Mouse (Mus musculus) CH12.LX (cell line): ENCODE measurements at regions not wholly inside any gene's neighbourhood (a gene's known extent, or its start where the extent isn't known, plus 50 kb on each side); places are given as distances from the start of the nearest gene placed in this dataset.
A peak's percentile ranks its signal among the peaks of the same experiment; 100 is the strongest.

Source experiments
- DNase-seq: peaks from one replicate; pipeline ENCODE4 v3.0.0-alpha.2; 2013; ENCODE audit errors: extremely low read depth
- H3K27ac ChIP-seq: 2 replicates; pipeline ENCODE4 v1.5.1; 2012; ENCODE audit warnings: low read depth, mild to moderate bottlenecking, control low read depth, moderate library complexity; ENCODE audit not compliant: insufficient read depth
- H3K27me3 ChIP-seq: replicated peaks from 2 replicates; pipeline ENCODE3; 2012; ENCODE audit warnings: inconsistent platforms
- H3K36me3 ChIP-seq, 2 experiments: replicated peaks in 1 of 2; 2 replicates each; pipeline versions ENCODE3 to v1.6.1; 2012; ENCODE audit warnings: inconsistent platforms in 1 of 2, low read length in 1 of 2, mild to moderate bottlenecking in 1 of 2, mixed read lengths in 1 of 2, moderate library complexity in 1 of 2; ENCODE audit not compliant: control insufficient read depth in 1 of 2, insufficient read depth in 1 of 2
- H3K4me1 ChIP-seq, 2 experiments: 2 replicates each; pipeline ENCODE4 v1.6.1; 2012; ENCODE audit warnings: inconsistent platforms in 1 of 2, moderate library complexity in 1 of 2; ENCODE audit not compliant: insufficient read depth in 2 of 2, control insufficient read depth in 1 of 2
- H3K4me2 ChIP-seq: 2 replicates; pipeline ENCODE4 v1.6.1; 2012; ENCODE audit warnings: low read depth, mild to moderate bottlenecking, control low read depth; ENCODE audit not compliant: poor library complexity, insufficient read depth, severe bottlenecking
- H3K4me3 ChIP-seq, 3 experiments: fragments of 150-350 bp in 1 of 3; sonication (generic) in 1 of 3; replicated peaks in 1 of 3; 2 replicates each; pipeline versions ENCODE3 to v1.5.1; 2011 to 2012; ENCODE audit warnings: low read depth in 2 of 3, low read length in 2 of 3, mild to moderate bottlenecking in 2 of 3, moderate library complexity in 2 of 3, control low read depth in 1 of 3, improper control_type of control experiment in 1 of 3, inconsistent platforms in 1 of 3, mixed read lengths in 1 of 3; ENCODE audit not compliant: poor library complexity in 1 of 3
- H3K79me2 ChIP-seq: replicated peaks from 2 replicates; pipeline ENCODE4 v1.6.1; 2012; ENCODE audit warnings: mild to moderate bottlenecking, moderate library complexity; ENCODE audit not compliant: control insufficient read depth, poor library complexity, insufficient read depth, severe bottlenecking; ENCODE audit errors: extremely low read depth
- H3K9ac ChIP-seq: 2 replicates; pipeline ENCODE4 v1.6.1; 2012; ENCODE audit warnings: low read depth, mild to moderate bottlenecking, control low read depth, moderate library complexity; ENCODE audit not compliant: insufficient read depth
- H3K9me3 ChIP-seq: replicated peaks from 2 replicates; pipeline ENCODE3; 2012; ENCODE audit warnings: low read length, inconsistent platforms, mixed read lengths
- BHLHE40 ChIP-seq: IDR thresholded peaks from 2 replicates; pipeline ENCODE4 v1.6.1; 2011; ENCODE audit warnings: mild to moderate bottlenecking, low read depth, low read length, improper control_type of control experiment
- CHD2 ChIP-seq: IDR thresholded peaks from 2 replicates; pipeline ENCODE4 v1.6.1; 2011; ENCODE audit warnings: low read length, improper control_type of control experiment
- CTCF ChIP-seq, 2 experiments: IDR thresholded peaks in 1 of 2; conservative IDR thresholded peaks in 1 of 2; 2 replicates each; pipeline ENCODE4 v1.5.1; 2011 to 2012; ENCODE audit warnings: low read depth in 2 of 2, low read length in 2 of 2, improper control_type of control experiment in 1 of 2, inconsistent platforms in 1 of 2, mild to moderate bottlenecking in 1 of 2, moderate library complexity in 1 of 2
- E2F4 ChIP-seq: IDR thresholded peaks from 2 replicates; pipeline ENCODE4 v1.6.1; 2011; ENCODE audit warnings: low read depth, low read length, improper control_type of control experiment; ENCODE audit not compliant: insufficient replicate concordance
- ELF1 ChIP-seq: IDR thresholded peaks from 2 replicates; pipeline ENCODE4 v1.6.1; 2014; ENCODE audit warnings: low read depth, mild to moderate bottlenecking, inconsistent platforms, low read length, improper control_type of control experiment
- EP300 ChIP-seq: IDR thresholded peaks from 2 replicates; pipeline ENCODE4 v1.6.1; 2011; ENCODE audit warnings: low read length, improper control_type of control experiment
- ETS1 ChIP-seq: conservative IDR thresholded peaks from 2 replicates; pipeline ENCODE4 v1.6.1; 2012; ENCODE audit warnings: low read depth, mild to moderate bottlenecking, inconsistent platforms, low read length, improper control_type of control experiment, moderate library complexity
- GABPA ChIP-seq: IDR thresholded peaks from 2 replicates; pipeline ENCODE4 v1.6.1; 2012; ENCODE audit warnings: low read depth, low read length, improper control_type of control experiment, inconsistent platforms; ENCODE audit not compliant: insufficient replicate concordance
- HCFC1 ChIP-seq: IDR thresholded peaks from 2 replicates; pipeline ENCODE4 v1.6.1; 2012; ENCODE audit warnings: low read depth, mild to moderate bottlenecking, inconsistent platforms, low read length, improper control_type of control experiment
- JUND ChIP-seq: conservative IDR thresholded peaks from 2 replicates; pipeline ENCODE4 v1.6.1; 2011; ENCODE audit warnings: low read depth, low read length, improper control_type of control experiment
- KAT2A ChIP-seq: IDR thresholded peaks from 2 replicates; pipeline ENCODE4 v1.6.1; 2012; ENCODE audit warnings: low read length, improper control_type of control experiment, inconsistent platforms; ENCODE audit not compliant: insufficient replicate concordance
- MAX ChIP-seq: IDR thresholded peaks from 2 replicates; pipeline ENCODE4 v1.6.1; 2011; ENCODE audit warnings: low read length, improper control_type of control experiment
- MAZ ChIP-seq: IDR thresholded peaks from 2 replicates; pipeline ENCODE4 v1.6.1; 2012; ENCODE audit warnings: low read depth, mild to moderate bottlenecking, inconsistent platforms, low read length, improper control_type of control experiment, moderate library complexity
- MEF2A ChIP-seq: IDR thresholded peaks from 2 replicates; pipeline ENCODE4 v1.6.1; 2014; ENCODE audit warnings: low read depth, mild to moderate bottlenecking, inconsistent platforms, low read length, improper control_type of control experiment, borderline replicate concordance
- MXI1 ChIP-seq: IDR thresholded peaks from 2 replicates; pipeline ENCODE4 v1.6.1; 2011; ENCODE audit warnings: mild to moderate bottlenecking, low read depth, low read length, improper control_type of control experiment
- MYC ChIP-seq: IDR thresholded peaks from 2 replicates; pipeline ENCODE4 v1.6.1; 2011; ENCODE audit warnings: low read depth, mild to moderate bottlenecking, improper control_type of control experiment, low read length
- NELFE ChIP-seq: IDR thresholded peaks from 2 replicates; pipeline ENCODE4 v1.6.1; 2011; ENCODE audit warnings: low read depth, low read length, improper control_type of control experiment
- NRF1 ChIP-seq: IDR thresholded peaks from 2 replicates; pipeline ENCODE4 v1.6.1; 2014; ENCODE audit warnings: low read depth, mild to moderate bottlenecking, inconsistent platforms, low read length, improper control_type of control experiment, moderate library complexity
- POLR2A ChIP-seq: IDR thresholded peaks from 2 replicates; pipeline ENCODE4 v1.6.1; 2011; ENCODE audit warnings: low read depth, mild to moderate bottlenecking, improper control_type of control experiment, low read length
- POLR2AphosphoS2 ChIP-seq: IDR thresholded peaks from 2 replicates; pipeline ENCODE4 v1.6.1; 2011; ENCODE audit warnings: low read depth, low read length, improper control_type of control experiment
- RAD21 ChIP-seq: IDR thresholded peaks from 2 replicates; pipeline ENCODE4 v1.6.1; 2011; ENCODE audit warnings: low read depth, mild to moderate bottlenecking, low read length, improper control_type of control experiment, moderate library complexity
- RCOR1 ChIP-seq: conservative IDR thresholded peaks from 2 replicates; pipeline ENCODE4 v1.6.1; 2012; ENCODE audit warnings: low read depth, mild to moderate bottlenecking, inconsistent platforms, low read length, improper control_type of control experiment
- SIN3A ChIP-seq: IDR thresholded peaks from 2 replicates; pipeline ENCODE4 v1.6.1; 2012; ENCODE audit warnings: low read length, improper control_type of control experiment, inconsistent platforms
- TBP ChIP-seq: conservative IDR thresholded peaks from 2 replicates; pipeline ENCODE4 v1.6.1; 2011; ENCODE audit warnings: low read depth, low read length, improper control_type of control experiment
- TCF12 ChIP-seq: IDR thresholded peaks from 2 replicates; pipeline ENCODE4 v1.6.1; 2014; ENCODE audit warnings: low read depth, mild to moderate bottlenecking, inconsistent platforms, low read length, improper control_type of control experiment
- UBTF ChIP-seq: IDR thresholded peaks from 2 replicates; pipeline ENCODE4 v1.6.1; 2012; ENCODE audit warnings: low read depth, mild to moderate bottlenecking, inconsistent platforms, low read length, improper control_type of control experiment, moderate library complexity
- USF1 ChIP-seq: IDR thresholded peaks from 2 replicates; pipeline ENCODE4 v1.6.1; 2014; ENCODE audit warnings: low read depth, mild to moderate bottlenecking, inconsistent platforms, low read length, improper control_type of control experiment
- USF2 ChIP-seq: conservative IDR thresholded peaks from 2 replicates; pipeline ENCODE4 v1.6.1; 2011; ENCODE audit warnings: low read depth, low read length, improper control_type of control experiment
- ZC3H11A ChIP-seq: IDR thresholded peaks from 2 replicates; pipeline ENCODE4 v1.6.1; 2012; ENCODE audit warnings: low read depth, mild to moderate bottlenecking, inconsistent platforms, low read length, improper control_type of control experiment
- ZKSCAN1 ChIP-seq: IDR thresholded peaks from 2 replicates; pipeline ENCODE4 v1.6.1; 2012; ENCODE audit warnings: low read depth, inconsistent platforms, low read length, improper control_type of control experiment, borderline replicate concordance
- ZMIZ1 ChIP-seq: IDR thresholded peaks from 2 replicates; pipeline ENCODE4 v1.6.1; 2012; ENCODE audit warnings: low read depth, mild to moderate bottlenecking, inconsistent platforms, low read length, improper control_type of control experiment
- ZNF384 ChIP-seq: IDR thresholded peaks from 2 replicates; pipeline ENCODE4 v1.6.1; 2012; ENCODE audit warnings: low read depth, low read length, improper control_type of control experiment, inconsistent platforms
- dilution Hi-C: fragments of 300-500 bp; cut with MboI; formaldehyde crosslinking; loops from 2 replicates; pipeline ENCODE4 v1.14.3; 2020; ENCODE audit warnings: low sequenced_read_pairs; ENCODE audit not compliant: extremely low pct_unique_long_range_greater_than_20kb, extremely low pct_ligation_motif_present
- in situ Hi-C: fragments of 300-500 bp; cut with MboI; formaldehyde crosslinking; loops from 3 replicates; pipeline ENCODE4 v1.14.3; 2019; ENCODE audit warnings: low sequenced_read_pairs, low pct_ligation_motif_present, low pct_unique_long_range_greater_than_20kb, mixed read lengths

GRCm38 (mm10) chr9:115617909-115618308 lies 291.3 kb upstream of the Gadl1 start:
- H3K4me1 ChIP-seq, result peaks cover 0 to 4% of the 10 kb centered on the region in 2 experiments; a peak in 3 of 4 replicates
- no peak overlapping the region for H3K9ac ChIP-seq
- no peak for DNase-seq
- in situ Hi-C loops (no loop called here), dilution Hi-C loops (no loop called here)
- no peak overlapping the region for H3K4me3 ChIP-seq
- no peaks in the 10 kb centered on the region for H3K79me2 ChIP-seq
- TF ChIP-seq NRF1 (no peak), ZC3H11A (no peak), ZMIZ1 (no peak), UBTF (no peak), POLR2AphosphoS2 (no peak), RAD21 (no peak), ETS1 (no peak), EP300 (no peak), TBP (no peak), GABPA (no peak), E2F4 (no peak), ZKSCAN1 (no peak), USF2 (no peak), MXI1 (no peak), ZNF384 (no peak)
- no peaks in the 10 kb centered on the region for H3K9me3 ChIP-seq
- H3K36me3 ChIP-seq, result no peaks in the 10 kb centered on the region
- H3K4me2 ChIP-seq, result no peak overlapping the region
- H3K27me3 ChIP-seq, result no peaks in the 10 kb centered on the region
- no peak overlapping the region for H3K27ac ChIP-seq

- Histone ChIP-seq H3K9me3 (no peaks in the 10 kb centered on the region), H3K79me2 (no peaks in the 10 kb centered on the region), H3K27me3 (no peaks in the 10 kb centered on the region), H3K36me3 (no peaks in the 10 kb centered on the region), H3K4me3 (no peak overlapping the region), H3K4me1 (peaks cover 4 to 27% of the 10 kb centered on the region in 2 experiments; a peak in 3 of 4 replicates), H3K9ac (no peak overlapping the region), H3K27ac (no peak overlapping the region), H3K4me2 (0 out of 2 replicates have a peak overlapping the region, but pooled peaks have one; percentile 1)
- dilution Hi-C loops (no loop called here), in situ Hi-C loops (loop anchor here (10.0 kb wide), 1 partner anchor 129 kb away; no protein-coding TSS in a partner anchor)
- TF ChIP-seq RCOR1 (no peak), MEF2A (0 out of 2 replicates have a peak, but pooled peaks have one; percentile 15), JUND (no peak), NRF1 (no peak), NELFE (no peak), MYC (peak; percentile 71; the same call in 1 of the 2 replicates), TCF12 (0 out of 2 replicates have a peak, but pooled peaks have one; percentile 20), GABPA (no peak), ZC3H11A (no peak), ZMIZ1 (no peak), HCFC1 (no peak), RAD21 (peak; percentile 15), MXI1 (peak; percentile 50; the same call in 1 of the 2 replicates), TBP (0 out of 2 replicates have a peak, but pooled peaks have one; percentile 14), MAX (peak; percentile 93), CHD2 (0 out of 2 replicates have a peak, but pooled peaks have one; percentile 53), POLR2A (peak; percentile 26; the same call in 1 of the 2 replicates), ETS1 (peak; percentile 19; the same call in 1 of the 2 replicates), CTCF (conservative IDR thresholded peaks at IDR 0.05 in 1 of 2, IDR thresholded peaks at IDR 0.05 in 1 of 2; ENCODE audit: low read depth in 2 of 2, low read length in 2 of 2) (peak in 1 of 2 experiments; percentile 31; a peak in 2 of 4 replicates), USF1 (no peak), ELF1 (no peak), SIN3A (no peak), MAZ (0 out of 2 replicates have a peak, but pooled peaks have one; percentile 52), KAT2A (no peak), BHLHE40 (peak; percentile 34; the same call in 1 of the 2 replicates)
- DNase-seq, result peak; percentile 83
These were observed 285.3 kb upstream of the Gadl1 start for GRCm38 (mm10) chr9:115623948-115624347.
